Mouse (Mus musculus) olfactory bulb, adult 2 months (tissue): ENCODE measurements around the gene Tenm4.

Source experiments
- CTCF ChIP-seq: fragments of 200-500 bp; IDR thresholded peaks from 2 replicates; pipeline ENCODE4 v1.5.1; 2012; ENCODE audit warnings: low read depth, mild to moderate bottlenecking, low read length, moderate library complexity; ENCODE audit not compliant: insufficient read depth
- POLR2A ChIP-seq: fragments of 200-500 bp; IDR thresholded peaks from 2 replicates; pipeline ENCODE4 v1.6.1; 2012; ENCODE audit warnings: mild to moderate bottlenecking, low read depth, low read length, moderate library complexity; ENCODE audit not compliant: insufficient read depth

DNA sequence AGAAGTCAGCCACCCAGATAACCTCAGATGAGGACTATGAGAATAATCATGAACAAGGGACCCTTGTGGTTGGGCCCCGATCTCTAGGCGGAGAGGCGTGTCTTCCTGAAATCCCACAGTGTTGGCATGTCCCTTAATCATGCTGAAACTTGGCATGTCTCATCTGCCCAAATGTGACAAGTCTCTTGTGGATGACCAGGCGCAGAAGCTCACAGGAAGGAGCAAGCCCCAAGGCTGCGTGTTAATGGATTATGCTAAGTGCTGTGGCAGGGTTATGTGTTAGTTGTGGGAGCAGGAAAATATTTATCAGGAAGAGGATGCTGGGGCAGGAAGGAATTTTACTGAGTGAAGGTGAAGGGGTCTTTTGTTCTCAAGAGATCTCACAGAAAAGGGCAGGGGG, 642.0 kb downstream of the Tenm4 start:
- TF ChIP-seq CTCF (no peak), POLR2A (no peak)
